Mouse (Mus musculus): ENCODE results near the gene Kcnab3. TPM values are rescaled to one million over a fixed set of nuclear protein-coding genes. Genes with fewer than 3 reads are reported as not detected.

Kcnab3 gene
- total RNA-seq (2023), result 2.5 TPM

DNA sequence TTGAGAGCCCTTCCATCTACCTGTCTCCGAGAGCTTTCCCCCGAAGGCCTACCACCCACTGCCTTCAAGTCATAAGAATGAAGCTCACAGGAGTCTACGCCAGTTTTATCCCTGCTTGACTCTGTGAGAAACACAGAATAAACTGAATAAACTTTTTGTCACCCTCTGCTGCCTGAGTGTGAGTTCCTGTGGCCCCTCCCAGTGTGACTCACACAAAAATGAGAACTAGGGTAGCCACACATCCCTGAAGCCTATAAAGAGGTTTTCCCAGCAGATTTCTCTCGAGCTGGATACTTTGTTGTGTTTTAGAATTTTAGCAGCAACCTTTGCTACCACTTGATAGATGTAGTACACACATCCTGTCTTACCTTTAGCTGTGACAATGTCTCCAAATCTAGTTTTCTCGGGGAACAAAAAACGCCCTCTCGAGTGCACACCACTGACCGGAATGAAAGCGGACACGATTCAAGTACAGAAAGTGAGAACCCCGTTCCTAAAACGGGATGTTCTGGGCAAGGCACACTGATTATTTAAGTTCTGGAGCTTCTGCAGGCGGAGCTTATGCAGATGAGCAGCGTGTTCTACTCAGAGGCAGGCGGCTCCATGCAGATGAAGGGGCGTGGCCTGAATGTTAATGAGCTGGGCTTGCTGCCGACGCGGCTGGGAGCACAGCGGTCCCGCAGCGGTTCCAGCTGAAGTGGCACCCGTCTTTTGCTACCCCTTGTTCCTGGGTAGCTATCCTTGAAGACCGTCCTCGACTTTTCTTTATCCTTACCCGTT is at the start of gene Kcnab3:
Gene Kcnab3, plus strand, starts transcription at position 631 of the 780 bp plus-strand sequence.

DNA sequence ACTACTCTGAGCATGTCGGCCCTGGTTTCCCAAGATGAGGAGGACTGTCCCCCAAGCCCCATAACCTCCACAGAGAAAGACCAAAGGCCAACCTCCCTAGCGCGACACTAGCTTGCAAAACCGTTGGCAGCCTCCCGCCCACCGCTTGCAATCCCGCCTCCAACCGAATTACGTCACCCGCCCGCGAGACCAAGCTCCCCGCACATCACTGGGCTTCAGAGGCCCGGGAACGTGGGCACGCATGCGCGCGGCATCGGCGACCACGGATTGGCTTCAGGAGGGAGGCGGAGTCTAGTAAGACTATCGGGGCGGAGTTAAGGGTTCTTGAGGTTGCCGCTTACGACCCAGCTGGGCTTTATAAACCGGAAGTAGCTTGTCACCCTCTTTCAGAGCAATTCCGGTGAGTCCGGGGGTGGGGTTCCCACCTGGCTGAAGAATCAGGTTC is 2.4 kb upstream of the Kcnab3 start, which contains the start of the genes Cntrob and Trappc1:
Gene Cntrob, minus strand, starts transcription at position 109 of the 445 bp plus-strand sequence.
Gene Trappc1, plus strand, starts transcription at position 314 of the 445 bp plus-strand sequence.

DNA sequence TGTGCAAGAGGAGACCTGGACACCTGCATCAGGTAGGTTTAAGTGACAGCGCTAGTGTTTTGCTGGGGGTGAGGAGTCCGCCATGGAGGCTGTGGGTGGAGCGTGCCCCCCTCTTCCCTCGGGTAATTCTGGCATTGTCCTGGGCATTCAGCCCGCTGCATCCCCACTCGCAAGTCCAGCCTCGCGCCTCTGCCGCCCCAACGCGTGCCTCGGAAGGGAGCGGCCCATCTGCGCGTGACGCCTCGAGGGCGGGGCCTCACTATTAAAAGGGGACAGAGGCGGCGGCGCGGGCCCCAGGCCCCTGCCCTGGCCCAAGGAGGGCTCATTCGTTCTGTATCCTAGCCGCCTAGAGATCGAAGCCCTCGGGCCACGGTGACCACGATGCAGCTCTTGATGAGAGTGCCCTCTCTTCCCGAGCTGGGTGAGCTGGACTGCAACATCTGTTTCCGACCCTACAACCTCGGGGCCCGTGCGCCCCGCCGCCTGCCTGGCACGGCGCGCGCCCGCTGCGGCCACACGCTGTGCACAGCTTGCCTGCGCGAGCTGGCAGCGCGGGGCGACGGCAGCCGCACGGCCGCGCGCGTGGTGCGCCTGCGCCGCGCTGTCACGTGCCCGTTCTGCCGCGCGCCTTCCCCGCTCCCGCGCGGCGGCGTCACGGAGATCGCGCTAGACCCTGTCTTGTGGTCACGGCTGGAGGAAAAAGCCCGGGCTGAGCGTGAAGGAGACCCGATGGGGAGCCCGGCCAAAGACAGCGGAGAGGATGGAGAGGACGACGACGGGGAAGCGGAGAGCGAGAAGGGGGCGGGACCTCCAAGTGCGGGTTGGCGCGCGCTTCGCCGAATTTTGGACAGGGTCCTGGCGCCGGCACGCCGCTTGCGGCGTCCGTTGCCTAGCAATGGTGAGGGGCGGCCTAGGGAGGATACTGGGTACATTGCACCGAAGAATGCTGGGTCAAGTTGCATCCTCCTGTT is 14.4 kb downstream of the Kcnab3 start, which contains the start of gene Rnf227:
Gene Rnf227, plus strand, starts transcription at position 301 of the 971 bp plus-strand sequence.

GRCm38 (mm10) chr11:69369215-69369989 is 43.3 kb downstream of the Kcnab3 start, which contains the start of gene Chd3:
TSS of gene Chd3 (minus strand) at chr11:69369406.

Other genes with a start within 250 kb of the Kcnab3 start
- gene Vamp2, start 237.8 kb upstream of the Kcnab3 start, total RNA-seq (2023), result 306 TPM
- gene Per1, start 231.0 kb upstream of the Kcnab3 start, total RNA-seq (2023), result 568 TPM
- not detected for gene Hes7, start 205.9 kb upstream of the Kcnab3 start, total RNA-seq (2023)
- not detected for gene 9130213A22Rik, start 203.7 kb upstream of the Kcnab3 start, total RNA-seq (2023)
- 0.53 TPM for gene Aloxe3, start 200.4 kb upstream of the Kcnab3 start, total RNA-seq (2023)
- not detected for gene Alox12b, start 169.3 kb upstream of the Kcnab3 start, total RNA-seq (2023)
- gene Alox8, start 128.4 kb upstream of the Kcnab3 start, total RNA-seq (2023), result 0.89 TPM
- gene Gucy2e, start 89.2 kb upstream of the Kcnab3 start, total RNA-seq (2023), result not detected
- 11.5 TPM for gene Cntrob, start 2.5 kb upstream of the Kcnab3 start, total RNA-seq (2023)
- gene Trappc1, start 2.3 kb upstream of the Kcnab3 start, total RNA-seq (2023), result 20.6 TPM
- gene Rnf227, start 14.2 kb downstream of the Kcnab3 start, total RNA-seq (2023), result 2.2 TPM
- 771 TPM for gene Chd3, start 43.1 kb downstream of the Kcnab3 start, total RNA-seq (2023)
- gene Naa38, start 69.2 kb downstream of the Kcnab3 start, total RNA-seq (2023), result 42.7 TPM
- gene Cyb5d1, start 69.4 kb downstream of the Kcnab3 start, total RNA-seq (2023), result 39.3 TPM
- gene Tmem88, start 72.0 kb downstream of the Kcnab3 start, total RNA-seq (2023), result 5.5 TPM
- 209 TPM for gene Kdm6b, start 87.4 kb downstream of the Kcnab3 start, total RNA-seq (2023)
- gene Dnah2, start 222.9 kb downstream of the Kcnab3 start, total RNA-seq (2023), result 0.15 TPM
- 0.53 TPM for gene Efnb3, start 233.9 kb downstream of the Kcnab3 start, total RNA-seq (2023)

Measured in CD4-positive naive resting alpha-beta T cell, adult 57 days (primary cell).